Mouse (Mus musculus) heart, postnatal 0 days (tissue): ENCODE measurements around the gene Ceacam15. TPM values are rescaled to one million over a fixed set of nuclear protein-coding genes. Genes with fewer than 3 reads are reported as not detected.
"Not testable (repeated sequence)": the region's sequence is repeated elsewhere in the genome, so short reads cannot be mapped to it uniquely, and the experiment has no call there.

ENCODE experiments used
- ATAC-seq: fragments of 200-750 bp; cut with Nextera tagmentation; 2 replicates; pipeline ENCODE4 v1.8.0; 2017; ENCODE audit warnings: low read depth, moderate number of reproducible peaks, moderate library complexity; ENCODE audit not compliant: insufficient read depth
- DNase-seq: peaks from one replicate; pipeline ENCODE4 v3.0.0-alpha.2; 2016; ENCODE audit warnings: low spot score
- H3K27ac ChIP-seq: fragments of 300-500 bp; sonication (generic); 2 replicates; pipeline ENCODE4 v1.5.1; 2014; ENCODE audit warnings: low read depth, mild to moderate bottlenecking
- H3K27me3 ChIP-seq: fragments of 300-500 bp; sonication (generic); 2 replicates; pipeline ENCODE4 v1.6.1; 2014; ENCODE audit warnings: low read length, mixed read lengths; ENCODE audit not compliant: control insufficient read depth, insufficient read depth
- H3K36me3 ChIP-seq: fragments of 300-500 bp; sonication (generic); replicated peaks from 2 replicates; pipeline ENCODE4 v1.6.1; 2014; ENCODE audit warnings: low read length, mixed read lengths; ENCODE audit not compliant: control insufficient read depth, insufficient read depth
- H3K4me1 ChIP-seq: fragments of 300-500 bp; sonication (generic); 2 replicates; pipeline ENCODE4 v1.6.1; 2014; ENCODE audit warnings: antibody characterized with exemption; ENCODE audit not compliant: control insufficient read depth, insufficient read depth
- H3K4me2 ChIP-seq: fragments of 300-500 bp; sonication (generic); 2 replicates; pipeline ENCODE4 v1.6.1; 2014; ENCODE audit warnings: low read depth, mild to moderate bottlenecking, low read length, moderate library complexity
- H3K4me3 ChIP-seq: fragments of 300-500 bp; sonication (generic); 2 replicates; pipeline ENCODE4 v1.5.1; 2014; ENCODE audit warnings: low read depth, low read length
- H3K9ac ChIP-seq: fragments of 300-500 bp; sonication (generic); replicated peaks from 2 replicates; pipeline ENCODE4 v1.6.1; 2014; ENCODE audit warnings: low read depth, low read length, mixed read lengths
- H3K9me3 ChIP-seq: fragments of 300-500 bp; sonication (generic); replicated peaks from 2 replicates; pipeline ENCODE4 v1.6.1; 2016; ENCODE audit warnings: low read length; ENCODE audit not compliant: control insufficient read depth
- CTCF ChIP-seq: IDR thresholded peaks from 2 replicates; pipeline ENCODE4 v1.5.1; 2016; ENCODE audit warnings: antibody characterized with exemption, control low read depth, low read depth
- EP300 ChIP-seq: IDR thresholded peaks from 2 replicates; pipeline ENCODE4 v1.6.1; 2016; ENCODE audit warnings: antibody characterized with exemption, low read depth
- WGBS: fragments of 180-500 bp; shearing (Covaris S2); extraction: QIAGEN DNeasy Blood & Tissue Kit; methylation state at CpG from one replicate; pipeline ENCODE4 v1.1.7; 2014; 5-methylcytosine and 5-hydroxymethylcytosine counted together
- polyA plus RNA-seq: library from polyadenylated mRNA; unstranded; fragments of >200 nt; fragmentation: Nextera tagmentation; extraction: Ambion mirVana; gene quantifications from 2 replicates; pipeline ENCODE4 v1.2.1, GENCODE M21; 2015
- total RNA-seq: library from RNA; depleted of rRNA; stranded (reverse); fragments of >200 nt; gene quantifications from 2 replicates; pipeline ENCODE4 v1.2.3, GENCODE M21; 2014; ENCODE audit warnings: low replicate concordance; rRNA removed

The Ceacam15 gene
- total RNA-seq, result 0.19 and 1.6 TPM in 2 replicates
- 1.5 and 2.5 TPM in 2 replicates for polyA plus RNA-seq

DNA sequence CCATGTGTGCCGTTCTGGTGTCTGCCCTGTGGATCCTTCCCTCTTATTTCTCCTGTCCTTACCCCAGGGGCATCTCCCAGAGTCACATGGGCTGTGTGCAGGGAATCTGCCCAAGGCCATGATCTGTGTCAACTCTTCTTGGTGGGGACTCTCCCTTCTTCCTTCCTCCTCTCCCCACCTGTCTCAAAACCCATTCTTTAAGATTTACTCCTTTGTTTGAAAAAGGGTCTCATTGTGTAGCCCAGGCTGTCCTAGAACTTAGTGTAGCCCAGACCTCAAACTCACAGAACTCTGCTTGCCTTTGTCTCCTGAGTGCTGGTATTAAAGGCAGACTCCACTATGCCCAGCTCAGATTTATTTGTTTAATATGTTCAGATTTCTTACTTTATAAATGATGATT is at the start of gene Ceacam15:
TSS of gene Ceacam15 (minus strand) at position 101 of the 400 bp plus-strand sequence.
- WGBS, result 60% methylated on average over 1 of the region's 1 CpGs
- Histone ChIP-seq H3K27ac (peak within 1 kb of the TSS; percentile 96), H3K9me3 (no peaks in the 10 kb centered on the region), H3K4me3 (no peak within 1 kb of the TSS), H3K4me2 (no peak within 1 kb of the TSS), H3K27me3 (no peaks in the 10 kb centered on the region), H3K9ac (no peak within 1 kb of the TSS), H3K4me1 (peaks cover 27% of the 10 kb centered on the region), H3K36me3 (no peaks in the 10 kb centered on the region)
- TF ChIP-seq CTCF, result no peak
- TF ChIP-seq EP300, result no peak
- DNase-seq, result no peak
- ATAC-seq, result no peak

DNA sequence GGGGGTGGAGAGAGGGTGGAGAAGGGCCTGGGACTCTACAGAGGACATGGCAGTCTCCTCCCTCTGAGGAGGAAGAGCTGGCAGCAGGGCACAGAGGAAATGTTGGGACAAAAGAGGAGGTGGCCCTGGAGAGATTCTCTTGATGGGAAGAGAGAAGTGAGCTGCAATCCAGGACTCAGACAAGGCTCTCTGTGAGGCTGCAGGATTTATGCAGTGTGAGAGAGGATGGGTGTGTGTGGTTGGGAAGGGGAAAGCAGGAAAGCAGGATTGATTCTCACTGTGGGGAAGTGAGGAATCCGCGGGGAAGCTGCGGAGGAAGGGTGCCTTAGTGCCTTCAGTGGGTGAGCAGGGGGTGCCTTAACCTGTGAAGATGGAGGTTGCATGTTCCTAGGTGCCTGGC is 47.0 kb upstream of the Ceacam15 start:
- H3K36me3 ChIP-seq, H3K27ac ChIP-seq, H3K4me1 ChIP-seq, H3K27me3 ChIP-seq, H3K4me2 ChIP-seq, DNase-seq, H3K9me3 ChIP-seq, ATAC-seq, H3K9ac ChIP-seq, H3K4me3 ChIP-seq: not testable (repeated sequence)
- WGBS, result 51% methylated on average over 3 of the region's 3 CpGs

DNA sequence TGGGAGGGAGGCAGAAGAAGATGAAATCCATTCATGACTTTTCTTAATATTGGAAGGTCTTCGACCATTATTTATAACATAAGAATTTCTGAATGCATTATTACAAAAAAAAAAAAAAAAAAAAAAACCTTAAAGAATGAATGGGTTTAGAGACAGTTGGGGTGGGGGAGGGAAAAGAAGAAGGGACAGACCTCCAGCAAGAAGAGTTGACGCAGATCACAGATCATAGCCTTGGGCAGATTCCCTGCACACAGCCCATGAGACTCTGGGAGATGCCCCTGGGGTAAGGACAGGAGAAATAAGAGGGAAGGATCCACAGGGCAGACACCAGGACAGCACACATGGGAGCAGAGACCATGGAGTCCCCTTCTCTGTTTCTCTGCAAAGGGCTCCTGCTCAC is 46.1 kb upstream of the Ceacam15 start, which contains the start of gene Ceacam9:
TSS of gene Ceacam9 (plus strand) at position 301 of the 400 bp plus-strand sequence.
- Histone ChIP-seq H3K9me3 (no peaks in the 10 kb centered on the region), H3K9ac (no peak within 1 kb of the TSS), H3K4me3 (no peak within 1 kb of the TSS), H3K36me3 (no peaks in the 10 kb centered on the region), H3K4me1 (no peaks in the 10 kb centered on the region), H3K4me2 (no peak within 1 kb of the TSS), H3K27ac (no peak within 1 kb of the TSS), H3K27me3 (no peaks in the 10 kb centered on the region)
- 87% methylated on average over 2 of the region's 2 CpGs for WGBS
- TF ChIP-seq CTCF (no peak), EP300 (no peak)
- no peak for ATAC-seq
- no peak for DNase-seq

DNA sequence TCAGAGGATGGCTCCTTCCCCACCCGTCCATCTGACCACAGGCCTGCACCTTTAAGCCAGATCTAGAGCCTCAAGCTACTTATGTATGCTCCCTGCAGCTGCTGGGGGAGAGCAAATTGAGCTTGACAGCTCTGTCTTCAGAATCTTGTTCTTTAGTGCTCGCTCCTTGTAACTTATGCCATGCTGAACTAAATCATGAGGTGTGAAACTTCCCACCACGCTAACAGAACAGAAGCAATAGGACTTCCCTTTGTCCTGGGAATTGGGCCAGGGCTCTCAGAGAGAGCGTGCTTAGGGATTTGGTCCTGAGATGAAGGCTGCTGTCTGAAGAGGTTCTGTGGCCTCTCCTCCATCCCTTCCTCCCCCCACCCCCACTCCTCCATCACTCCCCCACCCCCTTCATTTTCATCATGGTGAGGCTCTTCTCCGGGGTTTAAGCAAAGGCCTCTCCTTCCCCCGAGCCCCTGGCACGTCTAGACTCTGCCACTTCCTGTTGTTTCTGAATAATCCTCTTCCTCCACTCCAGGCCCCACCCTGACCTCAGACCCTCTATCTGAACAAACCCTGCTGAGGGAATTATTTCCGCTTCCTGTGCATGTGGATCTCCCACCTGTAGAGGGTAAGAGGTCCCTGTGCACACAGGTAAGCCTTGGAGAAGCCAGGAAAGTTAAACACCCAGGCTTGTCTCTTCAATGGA is 41.1 kb upstream of the Ceacam15 start:
- not testable (repeated sequence) for H3K9ac ChIP-seq, H3K4me3 ChIP-seq, H3K36me3 ChIP-seq, H3K9me3 ChIP-seq, ATAC-seq, H3K4me1 ChIP-seq, H3K27ac ChIP-seq, H3K4me2 ChIP-seq, H3K27me3 ChIP-seq
- 46% methylated on average over 8 of the region's 8 CpGs for WGBS
- DNase-seq, result peak; percentile 11

DNA sequence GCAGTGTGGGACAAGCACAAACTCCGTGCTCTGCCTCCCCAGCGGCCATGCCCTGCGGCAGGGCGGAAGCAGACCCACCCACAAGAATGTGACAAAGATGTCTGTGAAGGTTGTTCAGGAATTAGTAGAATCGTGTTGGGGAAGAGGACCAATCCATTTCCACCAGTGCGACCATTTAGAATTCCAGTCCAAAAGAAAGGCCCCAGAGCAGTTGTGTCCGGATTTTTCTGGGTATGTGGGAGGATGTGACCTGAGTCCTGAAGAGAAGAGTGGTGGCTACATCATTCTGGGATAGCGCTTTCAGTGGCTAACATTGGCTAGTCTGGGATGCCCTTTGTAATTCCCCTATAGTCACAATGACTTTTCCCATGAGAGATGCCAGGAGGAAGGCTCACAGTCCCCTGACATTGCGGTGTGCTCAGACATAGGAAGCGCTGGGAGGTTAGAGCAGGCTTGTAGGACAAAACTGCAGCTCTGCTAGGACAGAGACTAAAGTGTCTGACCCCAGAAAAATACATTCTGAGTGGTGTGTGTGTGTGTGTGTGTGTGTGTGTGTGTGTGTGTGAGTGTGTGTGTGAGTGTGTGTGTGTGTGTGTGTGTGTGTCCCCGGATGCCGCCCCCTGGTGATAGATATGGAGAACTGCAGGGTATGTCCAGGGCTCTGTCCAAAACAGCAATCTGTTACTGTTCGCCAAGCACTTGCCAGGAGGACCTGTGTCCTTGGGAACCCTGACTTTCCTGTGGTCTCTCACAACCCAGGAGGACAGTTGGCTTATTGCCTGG is 37.3 kb upstream of the Ceacam15 start:
- Histone ChIP-seq H3K27me3 (no peaks in the 10 kb centered on the region), H3K4me2 (no peak overlapping the region), H3K4me1 (peaks cover 21% of the 10 kb centered on the region), H3K9ac (no peak overlapping the region), H3K9me3 (no peaks in the 10 kb centered on the region), H3K36me3 (no peaks in the 10 kb centered on the region), H3K27ac (no peak overlapping the region), H3K4me3 (no peak overlapping the region)
- WGBS, result 78% methylated on average over 12 of the region's 13 CpGs
- peak; percentile 8 for DNase-seq
- peak; percentile 16; the same call in 1 of the 2 replicates for TF ChIP-seq CTCF
- TF ChIP-seq EP300, result no peak
- ATAC-seq, result no peak
